Mouse (Mus musculus) liver, embryonic 13.5 days (tissue): ENCODE measurements around the gene Creg1. TPM values are rescaled to one million over a fixed set of nuclear protein-coding genes. Genes with fewer than 3 reads are reported as not detected.
A peak's percentile ranks its signal among the peaks of the same experiment; 100 is the strongest.

Source experiments
- ATAC-seq: fragments of 200-750 bp; cut with Nextera tagmentation; 2 replicates; pipeline ENCODE4 v1.8.0; 2017; ENCODE audit warnings: low read depth, mild to moderate bottlenecking, moderate number of reproducible peaks, moderate library complexity
- DNase-seq: peaks from one replicate; pipeline ENCODE4 v3.0.0; 2022
- H3K27ac ChIP-seq: fragments of 300-500 bp; sonication (generic); 2 replicates; pipeline ENCODE4 v1.5.1; 2015; ENCODE audit warnings: moderate library complexity, mild to moderate bottlenecking, inconsistent platforms
- H3K27me3 ChIP-seq: fragments of 300-500 bp; sonication (generic); 2 replicates; pipeline ENCODE4 v1.6.1; 2015; ENCODE audit warnings: mild to moderate bottlenecking, inconsistent platforms
- H3K36me3 ChIP-seq: fragments of 300-500 bp; sonication (generic); 2 replicates; pipeline ENCODE4 v1.6.1; 2015; ENCODE audit warnings: mild to moderate bottlenecking, inconsistent platforms
- H3K4me1 ChIP-seq: fragments of 300-500 bp; sonication (generic); replicated peaks from 2 replicates; pipeline ENCODE4 v1.6.1; 2015; ENCODE audit warnings: inconsistent platforms
- H3K4me2 ChIP-seq: fragments of 300-500 bp; sonication (generic); 2 replicates; pipeline ENCODE4 v1.6.1; 2015; ENCODE audit warnings: inconsistent platforms, mild to moderate bottlenecking, moderate library complexity
- H3K4me3 ChIP-seq: fragments of 300-500 bp; sonication (generic); replicated peaks from 2 replicates; pipeline ENCODE4 v1.5.1; 2015; ENCODE audit warnings: mild to moderate bottlenecking, inconsistent platforms
- H3K9ac ChIP-seq: fragments of 300-500 bp; sonication (generic); 2 replicates; pipeline ENCODE4 v1.6.1; 2015; ENCODE audit warnings: mild to moderate bottlenecking, inconsistent platforms
- H3K9me3 ChIP-seq: fragments of 300-500 bp; sonication (generic); replicated peaks from 2 replicates; pipeline ENCODE4 v1.6.1; 2016; ENCODE audit warnings: inconsistent platforms
- WGBS: fragments of 180-500 bp; shearing (Covaris S2); methylation state at CpG from one replicate; pipeline ENCODE4 v1.1.7; 2015; ENCODE audit not compliant: insufficient replicate concordance; 5-methylcytosine and 5-hydroxymethylcytosine counted together
- polyA plus RNA-seq: library from polyadenylated mRNA; unstranded; fragments of >200 nt; fragmentation: Nextera tagmentation; extraction: Ambion mirVana; gene quantifications from 2 replicates; pipeline ENCODE4 v1.2.1, GENCODE M21; 2015

Gene Creg1
- polyA plus RNA-seq, 1 experiment from 2014 or later = 344 TPM

DNA sequence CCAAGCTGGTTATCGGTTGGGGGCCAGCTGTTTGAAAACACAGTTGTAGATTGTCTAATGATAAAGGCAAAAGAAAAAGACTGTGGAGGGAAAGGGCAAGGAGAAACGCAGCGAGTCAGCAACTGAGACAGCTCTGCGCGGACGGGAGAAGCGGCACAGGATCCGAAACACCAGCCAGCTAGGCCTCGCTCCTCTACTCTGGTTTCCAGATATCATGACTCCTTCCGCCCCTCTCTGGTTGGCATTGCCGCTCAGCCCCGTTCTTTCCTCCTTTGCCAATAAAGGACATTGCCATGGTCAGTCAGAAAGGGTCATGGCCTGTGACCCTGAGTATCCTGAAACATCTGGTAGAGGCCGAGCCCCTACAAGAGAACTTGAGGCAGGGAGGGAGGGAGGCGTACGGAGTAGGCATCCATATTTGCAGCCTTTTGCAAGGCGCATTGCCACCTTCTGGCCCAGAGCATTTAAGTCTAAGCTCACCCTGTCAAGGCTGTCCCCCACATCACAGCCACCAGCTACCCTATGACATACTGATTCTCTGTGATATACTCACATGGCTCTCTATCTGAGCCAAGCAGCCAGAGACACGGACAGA lies 25.6 kb downstream of the Creg1 start:
- WGBS = 77% methylated on average over 17 of the region's 17 CpGs

DNA sequence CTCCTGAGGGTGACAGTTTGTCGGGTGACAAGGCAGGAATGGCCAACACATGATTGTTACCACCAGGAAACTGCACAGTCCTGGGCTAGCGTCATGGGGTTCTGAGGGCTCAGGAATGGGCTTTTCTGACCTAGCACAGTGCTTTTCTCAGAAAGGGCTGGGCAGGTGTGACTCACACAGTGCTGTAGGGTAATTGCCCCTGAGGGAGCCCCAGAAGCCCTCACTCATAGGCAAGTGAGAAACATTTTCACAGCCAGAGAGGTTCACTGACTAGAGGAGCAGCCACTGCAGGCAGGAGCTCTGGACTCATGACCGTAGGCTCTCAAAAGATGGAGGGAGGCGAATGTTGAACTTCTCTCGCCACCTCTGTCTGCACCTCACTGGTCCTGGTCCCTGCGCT lies 26.4 kb downstream of the Creg1 start:
- no peak overlapping the region for H3K4me3 ChIP-seq
- WGBS = 75% methylated on average over 6 of the region's 6 CpGs
- H3K27me3 ChIP-seq = no peaks in the 10 kb centered on the region
- ATAC-seq (no peak; the same call in 1 of the 2 replicates), DNase-seq (no peak)
- H3K9me3 ChIP-seq = no peaks in the 10 kb centered on the region
- H3K9ac ChIP-seq = no peak overlapping the region
- 0 out of 2 replicates have a peak, but pooled peaks cover 6% of the 10 kb centered on the region for H3K4me1 ChIP-seq
- no peak overlapping the region for H3K4me2 ChIP-seq
- no peak overlapping the region for H3K27ac ChIP-seq
- H3K36me3 ChIP-seq = no peaks in the 10 kb centered on the region

More for the DNA sequence above, 25.6 kb downstream of the Creg1 start:
- no peaks in the 10 kb centered on the region for H3K9me3 ChIP-seq
- ATAC-seq (no peak), DNase-seq (no peak)
- no peak overlapping the region for H3K4me2 ChIP-seq
- no peaks in the 10 kb centered on the region for H3K27me3 ChIP-seq
- no peak overlapping the region for H3K27ac ChIP-seq
- H3K36me3 ChIP-seq = no peaks in the 10 kb centered on the region
- H3K4me3 ChIP-seq = no peak overlapping the region
- no peak overlapping the region for H3K9ac ChIP-seq
- 0 out of 2 replicates have a peak, but pooled peaks cover 6% of the 10 kb centered on the region for H3K4me1 ChIP-seq

DNA sequence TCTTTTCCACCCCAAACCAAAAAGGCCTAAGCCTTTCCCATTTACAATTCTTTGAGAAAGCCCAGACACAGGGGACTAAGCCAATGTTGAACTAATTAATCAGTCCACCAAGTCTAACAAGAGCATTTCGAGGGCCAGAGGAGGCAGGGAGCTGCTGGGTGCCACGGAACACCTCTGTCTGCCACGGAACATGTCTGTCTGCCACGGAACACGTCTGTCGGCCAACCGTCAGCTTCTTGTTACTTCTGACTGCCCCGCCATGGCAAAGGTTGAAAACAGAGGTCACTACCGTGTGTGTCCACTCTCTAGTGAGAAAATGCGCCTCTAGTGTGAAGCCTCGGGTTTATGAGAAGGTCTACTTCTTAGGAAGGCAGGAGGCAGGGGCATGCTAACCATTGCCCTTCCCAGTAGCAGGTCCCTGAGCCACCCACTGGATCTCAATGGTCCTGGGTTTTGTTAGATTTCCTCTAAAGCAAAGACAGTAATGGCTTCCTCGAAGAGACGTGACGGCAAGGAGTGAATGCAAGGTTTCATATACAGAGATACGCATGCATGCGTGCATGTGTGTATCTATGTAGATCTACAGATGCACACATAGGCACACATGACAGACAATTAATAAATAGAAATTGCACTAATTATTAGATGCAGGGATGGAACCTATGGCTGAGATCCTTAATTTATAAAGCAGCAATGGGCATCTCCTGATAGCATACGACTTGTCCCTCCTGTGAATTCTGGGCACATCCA lies 27.1 kb downstream of the Creg1 start:
- H3K9ac ChIP-seq = no peak overlapping the region
- WGBS = 90% methylated on average over 17 of the region's 17 CpGs
- no peaks in the 10 kb centered on the region for H3K27me3 ChIP-seq
- H3K4me2 ChIP-seq = no peak overlapping the region
- no peak overlapping the region for H3K4me3 ChIP-seq
- DNase-seq = no peak
- 0 out of 2 replicates have a peak, but pooled peaks cover 6% of the 10 kb centered on the region for H3K4me1 ChIP-seq
- ATAC-seq = no peak
- H3K9me3 ChIP-seq = no peaks in the 10 kb centered on the region
- H3K27ac ChIP-seq = no peak overlapping the region
- no peaks in the 10 kb centered on the region for H3K36me3 ChIP-seq

DNA sequence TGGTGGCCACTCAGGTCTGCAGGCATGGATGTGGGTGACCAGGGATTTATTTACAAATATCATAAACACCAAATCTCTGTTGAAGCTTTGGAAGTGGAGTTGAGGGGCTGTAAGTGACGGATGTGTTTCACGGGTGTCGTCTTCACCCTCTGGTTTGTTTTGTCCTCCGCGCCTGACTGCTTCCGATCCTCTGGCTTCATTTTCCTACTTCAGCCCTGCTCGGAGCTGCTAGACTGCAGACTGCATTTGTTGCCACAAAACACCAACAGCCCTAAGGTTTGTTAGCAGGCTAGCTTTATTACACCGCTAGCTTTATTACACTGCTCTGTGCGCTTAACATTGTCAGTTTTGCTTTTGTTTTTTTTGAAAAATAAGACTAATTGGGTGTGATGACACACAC lies 27.9 kb downstream of the Creg1 start:
- Histone ChIP-seq H3K9me3 (no peaks in the 10 kb centered on the region), H3K4me2 (no peak overlapping the region), H3K4me3 (no peak overlapping the region), H3K36me3 (no peaks in the 10 kb centered on the region), H3K27me3 (no peaks in the 10 kb centered on the region), H3K9ac (no peak overlapping the region), H3K27ac (no peak overlapping the region), H3K4me1 (0 out of 2 replicates have a peak, but pooled peaks cover 6% of the 10 kb centered on the region)
- 83% methylated on average over 9 of the region's 9 CpGs for WGBS
- no peak for ATAC-seq
- no peak for DNase-seq

DNA sequence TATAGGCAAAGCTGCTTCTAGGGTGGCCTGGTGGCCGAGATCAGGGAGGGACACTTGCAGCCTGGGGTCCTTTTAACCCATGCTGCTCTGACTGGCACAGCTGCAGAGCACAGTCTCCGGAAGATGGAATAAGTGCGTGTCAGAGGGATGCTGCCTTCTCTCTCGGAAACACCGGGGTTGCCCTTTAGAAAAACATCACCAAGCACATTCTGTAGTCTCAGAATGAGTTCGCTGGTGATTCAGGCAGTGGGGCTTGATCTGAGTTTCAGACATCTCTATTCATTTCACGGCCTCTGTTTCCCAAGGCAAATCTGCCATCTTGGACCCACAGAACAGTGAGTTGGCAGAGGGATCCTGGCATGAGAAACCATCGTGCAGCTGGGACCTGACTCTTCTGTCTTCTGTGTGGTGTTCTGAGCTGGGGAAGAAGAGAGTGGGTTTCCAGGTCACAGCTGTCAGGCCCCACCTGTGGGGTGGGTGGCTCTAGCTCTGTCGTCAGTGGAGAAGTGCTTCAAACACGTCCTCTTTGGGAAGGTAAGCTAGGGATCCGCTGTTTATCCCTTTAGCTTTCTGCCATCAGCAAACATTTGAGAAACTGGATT lies 38.3 kb downstream of the Creg1 start:
- 75% methylated on average over 11 of the region's 11 CpGs for WGBS

DNA sequence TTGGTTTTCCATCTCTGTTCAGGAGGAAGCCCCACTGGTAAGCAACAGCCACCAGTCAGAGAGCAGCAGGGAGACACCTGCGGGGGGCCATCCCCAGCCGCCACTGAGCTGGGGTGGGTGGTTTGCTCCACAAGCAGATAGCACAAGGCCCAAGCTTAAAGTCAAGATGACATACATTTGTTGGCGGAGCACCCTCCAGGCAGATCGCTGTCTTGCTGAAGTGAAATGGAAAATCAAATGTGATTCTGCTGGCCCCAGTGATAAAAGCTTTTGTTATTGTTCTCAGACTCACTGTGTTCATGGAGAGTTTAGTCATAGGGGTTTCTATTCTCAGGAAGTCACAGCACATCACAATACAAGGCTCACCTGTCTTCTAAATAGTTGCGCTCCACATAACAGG lies 39.6 kb downstream of the Creg1 start:
- Histone ChIP-seq H3K4me3 (no peak overlapping the region), H3K27ac (no peak overlapping the region), H3K27me3 (no peaks in the 10 kb centered on the region), H3K4me1 (no peaks in the 10 kb centered on the region), H3K36me3 (no peaks in the 10 kb centered on the region), H3K4me2 (no peak overlapping the region), H3K9ac (no peak overlapping the region), H3K9me3 (no peaks in the 10 kb centered on the region)
- 76% methylated on average over 5 of the region's 5 CpGs for WGBS
- DNase-seq = no peak
- no peak for ATAC-seq

More for the DNA sequence above, 38.3 kb downstream of the Creg1 start:
- Histone ChIP-seq H3K4me1 (no peaks in the 10 kb centered on the region), H3K9me3 (no peaks in the 10 kb centered on the region), H3K9ac (no peak overlapping the region), H3K27ac (no peak overlapping the region), H3K4me2 (no peak overlapping the region), H3K4me3 (no peak overlapping the region), H3K36me3 (no peaks in the 10 kb centered on the region), H3K27me3 (no peaks in the 10 kb centered on the region)
- ATAC-seq = no peak
- DNase-seq = no peak

DNA sequence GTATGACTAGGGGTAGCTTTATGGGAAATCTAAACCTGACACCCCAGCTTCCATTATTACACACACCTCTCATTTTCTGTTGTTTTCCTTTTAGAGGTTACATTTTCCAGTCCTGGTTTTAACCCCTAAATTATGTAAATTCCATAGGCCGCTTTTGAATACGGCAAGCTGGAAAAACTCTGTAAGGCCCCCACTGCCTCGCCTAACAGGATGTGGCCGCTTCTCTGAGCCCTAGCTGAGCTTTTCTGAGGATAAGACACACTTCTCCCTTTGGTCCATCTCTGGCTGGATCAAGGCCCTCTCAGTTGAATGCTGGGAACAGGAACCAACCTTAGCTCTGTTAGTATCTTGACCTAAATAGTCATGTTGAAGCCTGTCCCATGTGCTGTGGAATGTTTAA lies 40.6 kb downstream of the Creg1 start:
- ATAC-seq = no peak
- peaks cover 2% of the 10 kb centered on the region; the same call in 1 of the 2 replicates for H3K4me1 ChIP-seq

DNA sequence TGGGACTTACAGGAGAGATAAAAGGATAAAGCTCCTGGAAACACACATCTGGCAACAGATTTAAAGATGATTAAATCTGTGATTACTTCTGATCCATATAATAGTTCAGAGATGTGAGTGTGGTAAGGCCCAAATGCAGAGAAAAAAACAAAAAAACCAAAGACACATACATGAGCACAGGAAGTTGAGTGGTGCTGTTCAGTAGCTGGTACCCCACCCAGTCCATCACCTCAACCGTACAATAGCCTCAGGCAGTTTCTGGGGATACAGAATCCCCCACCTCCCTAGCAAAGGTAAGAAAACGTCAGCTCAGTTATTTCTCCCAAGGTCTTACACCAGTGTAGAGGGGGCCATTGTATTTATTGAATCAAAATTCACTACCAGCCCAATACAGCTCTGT lies 47.1 kb downstream of the Creg1 start:
- Histone ChIP-seq H3K36me3 (no peaks in the 10 kb centered on the region), H3K9me3 (no peaks in the 10 kb centered on the region), H3K4me3 (no peak overlapping the region), H3K27me3 (peaks cover 18% of the 10 kb centered on the region), H3K4me1 (peaks cover 18% of the 10 kb centered on the region), H3K9ac (no peak overlapping the region), H3K27ac (no peak overlapping the region), H3K4me2 (no peak overlapping the region)
- ATAC-seq (no peak), DNase-seq (no peak)
- 50% methylated on average over 2 of the region's 2 CpGs for WGBS

More for the DNA sequence above, 40.6 kb downstream of the Creg1 start:
- no peak overlapping the region for H3K4me2 ChIP-seq
- no peaks in the 10 kb centered on the region for H3K27me3 ChIP-seq
- H3K27ac ChIP-seq = no peak overlapping the region
- WGBS = 78% methylated on average over 4 of the region's 4 CpGs
- no peak for DNase-seq
- H3K36me3 ChIP-seq = no peaks in the 10 kb centered on the region
- no peak overlapping the region for H3K9ac ChIP-seq
- H3K4me3 ChIP-seq = no peak overlapping the region
- H3K9me3 ChIP-seq = no peaks in the 10 kb centered on the region

DNA sequence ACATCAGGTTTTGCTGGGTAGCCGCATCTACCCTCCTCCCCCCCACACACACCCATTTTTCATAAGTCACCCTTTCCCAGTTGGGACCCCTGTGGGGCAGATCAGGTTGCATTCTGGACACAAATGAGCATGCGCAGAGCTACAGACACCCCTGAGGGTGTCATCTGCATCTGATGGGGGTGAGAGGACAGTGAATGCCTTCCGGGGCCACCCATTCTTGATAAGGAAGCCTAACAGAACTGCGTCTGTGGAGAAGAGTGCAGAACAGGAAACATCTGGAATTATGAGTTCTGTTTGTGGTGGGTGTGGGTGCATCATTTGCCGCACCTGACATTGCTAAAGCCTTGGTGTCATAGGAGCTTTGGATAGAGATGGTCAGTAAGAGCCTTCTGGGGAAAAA lies 47.6 kb downstream of the Creg1 start:
- H3K9me3 ChIP-seq = no peaks in the 10 kb centered on the region
- no peak overlapping the region for H3K4me3 ChIP-seq
- DNase-seq = no peak
- peaks cover 18% of the 10 kb centered on the region for H3K27me3 ChIP-seq
- H3K4me1 ChIP-seq = peaks cover 18% of the 10 kb centered on the region
- ATAC-seq = peak; percentile 48; the same call in 1 of the 2 replicates
- no peak overlapping the region for H3K4me2 ChIP-seq
- no peak overlapping the region for H3K9ac ChIP-seq
- WGBS = 18% methylated on average over 5 of the region's 5 CpGs
- H3K27ac ChIP-seq = no peak overlapping the region
- no peaks in the 10 kb centered on the region for H3K36me3 ChIP-seq

DNA sequence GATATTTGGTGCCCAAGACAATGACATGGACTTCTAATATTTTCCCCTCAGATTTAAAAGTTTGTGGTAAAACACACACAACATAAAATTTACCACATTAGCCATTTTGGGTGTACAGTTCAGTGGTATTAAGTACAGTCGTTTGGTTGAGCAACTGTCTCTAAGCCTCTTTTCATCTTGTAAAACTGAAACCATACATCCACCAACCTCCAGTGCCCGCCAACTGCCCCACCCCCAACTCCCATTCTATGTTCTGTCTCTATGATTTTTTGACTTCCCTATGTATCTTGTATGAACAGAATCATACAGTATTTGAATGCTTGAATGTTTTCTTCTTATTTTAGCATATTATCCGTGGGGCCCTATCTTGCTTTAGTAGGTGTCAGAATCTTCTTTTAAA lies 49.2 kb downstream of the Creg1 start:
- Histone ChIP-seq H3K27ac (no peak overlapping the region), H3K9ac (no peak overlapping the region), H3K4me1 (peaks cover 34% of the 10 kb centered on the region), H3K36me3 (no peaks in the 10 kb centered on the region), H3K27me3 (peaks cover 18% of the 10 kb centered on the region), H3K9me3 (no peaks in the 10 kb centered on the region), H3K4me2 (no peak overlapping the region), H3K4me3 (no peak overlapping the region)
- DNase-seq = no peak
- no peak for ATAC-seq
- WGBS = 64% methylated on average over 3 of the region's 3 CpGs

DNA sequence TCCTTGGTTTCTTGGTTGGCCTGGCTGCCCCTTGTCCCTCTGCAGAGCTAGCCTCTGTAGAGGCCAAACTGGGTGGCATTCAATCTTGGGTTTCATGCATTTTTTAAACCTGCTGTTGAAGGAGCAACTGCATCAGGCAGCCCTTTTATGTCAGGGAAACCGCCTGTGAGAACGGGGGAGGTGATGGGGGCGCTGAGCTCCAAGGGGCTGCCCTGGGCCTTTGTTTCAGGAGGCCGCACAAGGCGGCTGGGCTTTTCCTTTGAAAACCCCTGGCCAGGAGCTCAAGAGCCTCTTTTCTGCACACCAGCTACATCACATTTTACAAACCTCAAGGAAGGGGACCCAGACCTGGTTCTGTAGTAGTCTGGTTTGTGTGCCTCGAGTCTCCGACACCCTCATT lies 50.6 kb downstream of the Creg1 start:
- Histone ChIP-seq H3K36me3 (no peaks in the 10 kb centered on the region), H3K27me3 (peaks cover 18% of the 10 kb centered on the region), H3K4me3 (no peak overlapping the region), H3K9ac (no peak overlapping the region), H3K9me3 (no peaks in the 10 kb centered on the region), H3K4me1 (peaks cover 45% of the 10 kb centered on the region), H3K4me2 (no peak overlapping the region), H3K27ac (no peak overlapping the region)
- DNase-seq (no peak), ATAC-seq (no peak)
- WGBS = 57% methylated on average over 7 of the region's 7 CpGs
